Mouse (Mus musculus) cerebellum, adult (tissue): ENCODE results near the gene Nat9.
A peak's percentile ranks its signal among the peaks of the same experiment; 100 is the strongest.

Experiments used
- ATAC-seq: cut with Nextera tagmentation; 2 replicates; pipeline ENCODE4 v1.9.2; 2017; ENCODE audit warnings: mild to moderate bottlenecking, moderate library complexity, mixed read lengths; ENCODE audit not compliant: insufficient number of reproducible peaks, low FRiP score, low TSS enrichment

The Nat9 gene

DNA sequence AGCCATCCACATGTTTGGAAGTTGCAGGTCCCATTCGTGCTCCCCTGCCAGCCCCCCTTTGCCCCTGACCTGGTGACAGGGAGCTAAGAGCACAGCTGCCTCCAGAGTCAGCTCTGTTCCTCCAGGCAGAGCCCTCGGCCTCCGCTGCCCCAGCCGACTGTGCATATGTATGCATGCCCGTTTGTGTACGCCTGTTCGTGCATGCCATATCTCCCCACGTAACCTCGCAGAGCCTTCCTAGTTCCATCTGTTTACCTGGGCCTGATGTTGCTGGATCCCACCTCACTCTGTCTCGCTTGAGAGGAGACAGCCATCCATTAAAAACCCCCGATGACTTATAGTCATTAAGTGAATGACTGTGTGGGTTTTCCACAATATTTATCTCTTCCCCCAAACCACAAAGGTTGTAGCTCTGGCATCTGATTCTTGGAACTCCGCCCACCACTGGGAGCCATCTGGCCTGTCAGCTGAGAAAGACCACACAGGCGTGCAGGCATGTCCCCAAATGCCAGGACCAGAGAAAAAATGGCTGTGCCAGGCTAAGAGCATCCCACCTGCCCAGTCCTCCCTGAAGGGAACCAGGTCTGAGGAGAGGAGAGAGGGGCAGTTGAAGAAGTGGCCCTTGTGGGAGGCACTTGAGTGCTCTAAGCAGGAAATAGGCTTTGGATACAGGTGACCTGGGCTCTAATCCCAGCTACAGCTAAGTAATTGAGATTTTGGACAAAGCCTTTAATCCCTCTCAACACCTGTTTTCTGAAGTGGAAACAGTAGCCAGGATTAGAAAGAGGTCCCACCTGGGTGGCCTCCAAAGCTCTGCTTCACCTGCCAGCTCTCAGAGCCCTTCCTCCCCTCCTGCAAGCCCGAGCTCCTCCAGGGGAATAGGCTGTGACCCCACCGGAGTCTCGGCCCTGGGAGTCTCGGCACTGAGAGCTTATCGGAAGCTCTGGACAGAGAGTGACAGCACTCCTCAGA is 30.1 kb upstream of the Nat9 start:
- peak; percentile 45; the same call in 1 of the 2 replicates for ATAC-seq

DNA sequence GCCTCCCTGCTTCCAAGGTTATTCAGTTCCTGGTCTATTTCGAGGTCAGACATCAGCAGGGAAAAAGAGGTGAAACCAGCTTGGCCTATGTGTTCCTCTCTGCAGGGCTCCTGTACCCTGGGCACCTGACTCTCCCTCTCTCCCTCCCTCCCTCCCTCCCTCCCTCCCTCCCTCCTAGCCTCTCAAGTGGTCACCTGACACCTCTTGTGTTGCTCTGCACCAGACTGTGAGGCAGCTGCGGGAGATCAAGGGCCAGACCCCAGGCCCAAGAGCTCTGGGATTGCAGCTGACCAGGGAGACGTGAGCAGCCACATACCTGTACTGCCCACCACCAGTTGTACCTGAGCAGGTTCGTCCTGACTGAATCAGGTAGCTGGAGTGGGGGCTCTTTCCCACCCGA is 27.5 kb upstream of the Nat9 start:
- ATAC-seq = no peak

DNA sequence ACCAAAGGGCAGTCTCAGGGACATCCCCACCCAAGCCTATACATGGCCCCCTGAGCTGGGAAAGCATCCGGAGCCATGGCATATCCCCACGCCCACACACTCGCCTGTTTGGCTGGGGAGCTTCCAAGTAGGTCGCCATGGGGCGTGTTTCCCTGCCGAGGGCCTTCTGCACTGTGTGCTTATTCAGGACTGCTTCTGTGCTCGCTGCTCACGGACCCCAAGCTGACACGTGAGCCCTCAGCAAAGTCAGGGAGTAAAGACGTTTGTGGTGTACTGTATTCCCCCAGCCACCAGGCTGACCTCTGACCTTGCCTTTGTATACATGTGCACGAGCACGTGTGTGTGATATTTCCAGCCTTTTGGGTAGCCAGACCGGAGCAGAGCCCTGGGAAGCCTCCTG is 24.5 kb upstream of the Nat9 start:
- ATAC-seq = peak; percentile 34

DNA sequence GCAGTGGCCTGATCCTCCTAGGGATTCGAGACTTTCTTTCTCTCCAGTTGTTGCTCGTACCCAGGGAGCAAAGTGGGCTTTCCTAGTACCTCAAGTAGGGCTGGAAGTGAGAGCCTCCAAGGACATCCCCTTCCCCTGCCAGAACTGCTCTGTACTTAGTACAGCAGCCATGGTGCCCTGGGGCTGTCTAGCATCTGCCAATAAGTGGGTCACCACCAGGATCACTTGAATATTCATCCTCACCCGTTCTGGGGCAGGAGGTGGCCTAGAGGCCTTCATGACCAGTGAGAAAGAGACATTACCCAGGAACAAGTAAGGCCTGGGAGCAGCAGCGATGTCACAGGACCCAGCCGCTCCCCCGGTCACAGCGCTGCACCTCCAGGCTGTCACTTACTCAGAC is 22.3 kb upstream of the Nat9 start:
- no peak for ATAC-seq

DNA sequence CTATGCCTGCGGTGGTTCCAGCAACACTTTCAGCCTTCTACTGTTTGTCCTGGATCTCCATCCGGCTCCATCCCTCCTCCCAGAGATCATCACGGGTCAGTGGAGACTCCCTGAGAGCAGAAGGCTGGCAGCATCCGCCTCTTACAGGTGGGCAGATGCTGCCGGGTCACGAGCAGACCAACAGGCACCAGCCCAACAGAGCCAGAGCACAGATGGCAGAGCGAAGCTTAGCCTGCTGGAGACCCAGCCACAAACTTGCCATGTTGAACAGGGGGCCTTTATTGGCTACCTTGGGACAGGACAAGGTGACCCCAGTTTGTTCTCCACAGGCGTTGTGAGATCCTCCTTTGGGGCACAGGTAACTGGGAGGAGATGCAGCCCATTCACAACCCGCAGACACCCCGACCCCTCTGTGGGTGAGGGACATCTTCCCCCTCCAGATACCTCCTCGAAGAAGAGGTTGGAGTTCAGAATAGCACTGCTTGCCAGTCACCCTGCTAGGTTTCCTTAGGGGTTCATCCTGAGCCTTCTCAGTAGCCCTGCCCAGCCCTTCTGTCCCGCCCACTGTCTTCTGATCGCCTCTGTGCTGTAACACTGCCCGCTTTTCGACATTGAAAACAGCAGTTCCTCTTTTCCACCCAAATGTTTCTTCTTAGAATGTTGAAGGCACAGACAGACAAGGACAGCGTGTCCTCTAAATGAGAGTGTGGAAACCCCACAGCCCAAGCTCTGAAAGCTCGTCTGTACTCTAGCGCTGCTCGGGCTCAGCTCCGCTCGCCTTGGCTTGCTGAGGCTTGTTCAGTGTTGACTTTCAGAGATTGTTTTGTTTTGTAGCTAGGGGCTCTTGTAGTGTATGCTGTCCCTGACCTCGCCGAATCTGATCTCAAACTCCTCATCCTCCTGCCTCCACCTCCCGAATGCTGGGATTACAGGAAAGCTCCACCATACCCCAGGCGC is 21.4 kb upstream of the Nat9 start:
- no peak for ATAC-seq

DNA sequence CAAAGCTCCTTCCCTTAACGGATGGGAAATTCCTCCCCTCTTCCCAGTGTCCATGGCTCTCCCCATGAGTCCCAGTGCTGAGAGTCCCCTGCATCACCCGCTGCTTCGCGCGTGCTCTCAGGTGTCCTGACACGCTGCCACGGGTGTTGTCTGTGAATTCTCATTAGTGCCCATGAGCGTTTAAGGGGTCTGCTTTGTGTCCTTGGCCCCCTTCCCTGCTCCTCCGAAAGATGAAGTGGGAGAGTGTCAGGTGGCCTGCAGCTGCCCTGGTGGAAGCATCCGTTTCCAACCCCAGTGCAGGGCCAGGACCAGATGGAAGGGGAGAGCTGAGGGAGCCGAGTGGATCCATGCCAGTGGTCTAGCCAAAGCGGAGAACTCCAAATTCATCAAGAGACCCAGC is 20.5 kb upstream of the Nat9 start:
- ATAC-seq = no peak

DNA sequence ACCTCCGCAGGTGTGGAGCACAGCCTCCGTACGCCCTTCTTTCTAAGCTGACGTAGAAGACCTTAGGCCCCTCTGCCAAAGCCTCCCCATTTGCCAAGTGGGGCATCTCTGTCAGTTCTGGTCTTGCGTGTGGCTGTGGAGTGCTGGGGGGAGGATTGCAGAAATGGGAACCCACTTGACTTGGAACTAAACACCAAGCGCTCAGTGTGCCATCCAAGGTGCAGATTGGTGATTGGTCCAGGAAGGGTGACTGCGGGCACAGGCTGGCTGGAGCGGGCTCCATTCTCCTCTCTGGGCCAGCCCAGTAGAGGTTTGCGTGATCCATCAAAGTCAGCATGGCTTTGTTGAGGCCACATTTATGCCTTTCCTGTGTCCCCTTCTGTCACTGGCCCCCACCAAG is 15.1 kb upstream of the Nat9 start:
- peak; percentile 74; the same call in 1 of the 2 replicates for ATAC-seq

DNA sequence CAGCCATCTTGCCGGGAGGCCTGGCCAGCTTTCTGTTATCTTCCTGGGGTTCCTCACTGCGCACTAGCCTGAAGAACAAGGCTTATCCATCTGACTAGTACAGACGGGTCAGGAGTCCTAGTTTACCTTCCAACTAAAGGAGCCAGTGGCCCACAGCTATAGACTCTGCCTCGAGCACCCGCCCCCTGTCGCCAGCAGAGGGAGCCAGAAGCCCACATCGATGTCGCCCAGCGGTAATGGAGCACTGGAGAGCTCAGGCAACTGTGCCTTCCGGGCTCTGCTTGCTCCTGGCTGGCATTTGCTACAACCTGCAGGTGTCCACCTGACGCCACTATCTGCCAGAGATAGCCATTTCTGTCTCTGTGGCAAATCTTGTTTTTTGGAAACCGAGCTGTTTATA is 14.7 kb upstream of the Nat9 start:
- peak; percentile 80; the same call in 1 of the 2 replicates for ATAC-seq

DNA sequence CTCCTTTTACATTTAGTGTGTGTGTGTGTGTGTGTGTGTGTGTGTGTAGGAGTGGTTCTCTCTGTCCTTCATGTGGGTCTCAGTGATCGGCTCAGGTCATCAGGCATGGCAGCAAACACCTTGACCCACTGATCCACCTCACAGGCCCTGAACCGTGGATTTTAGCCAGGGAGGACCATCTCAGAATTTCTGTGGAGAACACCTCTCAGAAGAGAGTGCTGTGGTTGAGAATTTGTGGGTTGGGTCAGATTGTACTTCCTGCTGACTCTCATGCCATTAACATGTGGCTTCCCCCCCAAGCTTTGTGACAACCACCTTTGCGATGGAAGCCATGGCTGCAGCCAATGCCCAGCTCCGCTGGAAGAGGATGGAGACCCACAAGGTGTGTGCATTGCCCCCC is 12.9 kb upstream of the Nat9 start:
- no peak for ATAC-seq

DNA sequence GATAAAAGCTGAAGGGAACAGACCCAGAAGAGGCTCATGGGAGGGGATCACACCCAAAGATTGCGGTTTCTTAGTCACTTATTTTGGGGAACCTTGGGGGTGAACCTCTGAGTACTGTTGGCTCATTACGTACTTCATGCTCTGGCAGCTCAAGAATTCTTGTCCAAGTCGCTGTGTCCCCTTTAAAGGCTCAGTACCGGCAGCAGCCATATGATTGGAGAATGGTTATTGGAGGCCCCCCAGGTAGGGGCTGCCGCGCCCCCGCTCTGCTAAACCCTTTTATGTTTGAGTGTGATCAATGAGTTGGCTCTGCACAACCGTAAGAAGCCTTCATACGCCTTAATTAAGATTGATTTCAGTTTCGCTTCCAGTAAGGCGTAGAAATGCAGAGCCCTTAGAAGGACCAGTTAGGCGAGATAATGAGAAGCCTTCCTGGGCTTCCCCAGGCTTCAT is 11.3 kb upstream of the Nat9 start:
- no peak for ATAC-seq

DNA sequence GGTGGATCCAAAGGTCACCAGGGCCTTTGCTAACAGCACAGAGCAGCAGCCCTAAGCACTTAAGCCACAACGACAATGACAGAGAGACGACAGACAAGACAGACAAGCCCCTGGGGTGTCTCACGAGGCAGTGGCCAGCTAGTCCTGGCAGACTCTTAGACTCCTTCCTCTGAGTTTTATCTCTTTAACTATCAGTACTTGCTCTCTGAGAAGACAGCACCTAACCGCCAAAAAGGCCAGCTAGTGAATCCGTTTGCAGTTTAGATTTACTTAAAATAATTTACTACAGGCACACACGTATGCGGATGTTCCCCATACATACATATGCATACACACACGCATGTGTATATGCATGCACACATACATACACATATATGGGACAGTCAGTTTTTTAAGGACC is 9.9 kb upstream of the Nat9 start:
- ATAC-seq = no peak

DNA sequence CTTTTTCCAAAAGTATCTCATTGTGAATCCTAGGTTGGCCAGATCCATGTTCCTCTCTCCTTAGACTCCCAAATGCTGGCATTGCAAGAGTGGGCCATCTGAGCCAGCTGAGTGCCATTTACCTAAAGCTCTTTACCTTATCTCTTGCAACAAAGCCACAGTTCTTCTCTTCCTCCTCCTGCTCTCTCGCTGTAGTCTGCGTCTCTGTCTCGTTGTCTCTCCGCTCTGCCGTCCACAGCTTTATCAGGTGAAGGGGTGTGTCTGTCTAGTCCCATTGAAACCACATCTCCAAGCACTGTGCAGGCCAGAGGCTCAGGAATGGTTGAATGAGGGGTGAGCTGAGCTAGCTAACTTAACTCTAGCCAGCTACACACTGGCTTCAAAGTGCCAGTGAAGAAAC is 8.3 kb upstream of the Nat9 start:
- ATAC-seq = no peak

DNA sequence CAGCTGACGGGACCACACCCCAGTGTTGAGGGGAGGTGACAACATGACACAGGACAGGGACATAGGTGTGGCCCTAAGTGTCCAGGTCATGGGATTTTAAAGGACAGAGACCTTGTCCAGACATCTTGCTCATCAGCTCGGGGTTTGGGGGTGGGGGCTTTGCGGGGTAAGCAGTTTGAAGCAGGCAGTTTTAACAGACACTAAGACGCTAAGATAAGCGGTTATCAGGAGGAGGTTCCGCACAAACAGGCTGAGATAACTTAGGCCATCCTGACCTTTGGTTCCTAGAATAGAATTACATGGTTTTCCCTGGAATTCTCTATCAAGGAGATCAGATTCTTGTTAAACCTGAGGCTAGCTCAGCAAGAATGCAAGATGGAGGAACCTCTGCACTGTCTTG is 7.0 kb upstream of the Nat9 start:
- no peak for ATAC-seq

DNA sequence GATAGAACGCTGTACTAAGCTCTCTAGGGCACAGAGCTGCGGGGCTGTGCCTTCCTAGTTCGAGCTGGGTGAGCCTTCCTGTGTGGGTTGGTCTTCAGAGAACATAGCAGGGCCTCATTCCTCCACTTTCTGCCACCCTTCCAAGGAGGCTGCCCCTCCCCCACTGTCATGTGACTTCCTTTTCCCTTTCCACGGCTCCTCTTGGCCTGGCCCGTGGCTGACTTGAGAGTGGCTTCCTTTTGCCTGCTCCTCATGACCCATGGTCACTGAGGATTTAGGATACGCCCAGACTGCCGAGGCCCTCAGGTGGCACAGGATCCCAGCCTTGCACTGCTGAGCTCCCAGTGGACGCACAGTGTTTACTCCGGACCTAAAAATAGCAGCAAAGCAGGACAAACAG is 4.5 kb upstream of the Nat9 start:
- no peak for ATAC-seq

DNA sequence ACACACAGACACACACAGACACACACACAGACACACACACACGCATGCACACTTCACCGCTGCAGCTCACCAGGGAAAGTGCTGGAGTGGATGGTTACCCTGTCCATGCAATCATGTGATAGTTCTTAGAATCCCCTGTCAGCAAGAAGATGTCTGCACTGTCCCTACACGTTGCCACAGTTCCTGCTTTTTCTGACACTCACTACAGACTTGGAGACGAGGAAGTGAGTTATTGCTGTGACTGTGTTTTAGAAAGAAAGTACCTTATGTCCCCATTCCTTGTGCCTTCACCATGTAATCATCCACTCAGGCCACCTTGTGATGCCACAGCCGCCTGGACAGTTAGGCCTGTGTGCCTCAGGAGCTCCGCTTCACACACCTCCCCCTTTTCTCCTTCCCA is 1.6 kb upstream of the Nat9 start:
- ATAC-seq = no peak

DNA sequence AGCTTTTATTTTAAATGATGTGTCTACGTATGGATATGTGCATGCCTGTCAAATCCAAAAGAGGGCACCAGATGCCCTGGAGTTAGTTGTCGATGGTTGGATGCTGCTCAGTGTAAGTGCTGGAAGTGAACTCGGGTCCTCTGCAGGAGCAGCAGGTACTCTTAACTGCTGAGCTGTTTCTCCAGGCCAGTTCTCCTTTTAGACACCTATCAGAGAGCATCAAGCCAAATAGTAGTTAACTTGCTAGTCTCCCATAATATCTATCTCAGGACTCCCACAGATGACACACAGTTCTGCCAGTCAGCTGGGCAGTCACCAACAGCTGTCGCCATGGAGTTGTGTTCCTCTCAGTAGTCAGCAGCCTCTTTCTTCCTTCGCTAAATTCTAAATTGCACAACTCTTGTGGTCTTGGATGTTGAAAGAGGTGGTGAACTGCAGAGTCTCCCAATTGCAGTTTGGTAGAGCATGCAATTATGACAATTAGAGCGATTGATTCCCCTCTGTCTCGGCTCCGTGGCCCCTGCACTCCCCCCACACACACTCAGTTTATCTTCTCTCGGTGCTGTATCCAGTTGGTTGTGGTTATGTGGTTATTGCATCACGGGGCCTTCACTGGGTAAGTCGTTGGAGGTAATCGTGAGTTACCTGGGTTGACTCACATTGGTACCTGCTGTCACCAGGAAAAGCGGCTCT is 1.0 kb upstream of the Nat9 start:
- no peak for ATAC-seq

DNA sequence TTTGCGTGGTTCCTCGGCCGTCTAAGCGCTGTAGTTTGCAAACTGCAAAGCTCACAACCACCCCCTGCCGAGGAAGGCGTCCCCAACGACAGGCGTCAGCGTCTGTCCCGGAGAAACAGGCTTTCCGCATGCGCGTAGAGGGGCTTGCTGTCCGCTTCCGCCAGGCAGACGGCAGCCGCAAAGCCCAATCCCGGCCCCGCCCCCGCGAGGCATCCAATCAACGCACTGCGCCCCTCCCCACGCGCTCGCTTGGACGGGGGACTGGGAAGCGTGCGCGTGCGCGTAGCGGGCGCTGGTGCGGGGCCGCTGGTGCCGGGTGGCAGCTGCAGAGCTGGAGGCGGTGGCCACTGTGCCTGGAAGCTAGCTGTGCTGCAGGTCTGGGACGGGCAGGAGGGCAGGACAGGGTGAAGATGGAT is 427 bp downstream of the Nat9 start, which contains the start of gene Tmem104:
Gene Tmem104 (plus strand): TSS at position 264 of the 416 bp plus-strand sequence.
- ATAC-seq = peak; percentile 85

DNA sequence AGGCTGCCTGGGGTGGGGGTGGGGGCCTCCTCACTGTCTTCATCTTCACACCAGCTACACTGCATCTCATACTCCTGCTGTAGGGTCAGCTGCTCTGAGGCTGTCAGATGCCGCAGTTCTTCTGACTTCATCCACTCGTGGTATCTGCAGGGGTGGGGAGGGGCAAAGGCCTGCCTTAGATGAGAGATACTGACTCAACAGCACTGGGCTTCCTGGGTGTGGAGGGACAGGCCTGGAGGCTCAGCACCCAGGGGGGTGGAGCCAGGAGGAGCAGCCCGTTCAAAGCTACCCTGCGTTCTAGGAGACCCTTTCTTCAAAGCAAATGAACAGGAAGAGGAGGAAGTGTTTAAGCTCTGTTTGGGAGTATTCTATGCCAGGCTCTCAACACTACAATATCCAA is 2.7 kb downstream of the Nat9 start:
- ATAC-seq = no peak

DNA sequence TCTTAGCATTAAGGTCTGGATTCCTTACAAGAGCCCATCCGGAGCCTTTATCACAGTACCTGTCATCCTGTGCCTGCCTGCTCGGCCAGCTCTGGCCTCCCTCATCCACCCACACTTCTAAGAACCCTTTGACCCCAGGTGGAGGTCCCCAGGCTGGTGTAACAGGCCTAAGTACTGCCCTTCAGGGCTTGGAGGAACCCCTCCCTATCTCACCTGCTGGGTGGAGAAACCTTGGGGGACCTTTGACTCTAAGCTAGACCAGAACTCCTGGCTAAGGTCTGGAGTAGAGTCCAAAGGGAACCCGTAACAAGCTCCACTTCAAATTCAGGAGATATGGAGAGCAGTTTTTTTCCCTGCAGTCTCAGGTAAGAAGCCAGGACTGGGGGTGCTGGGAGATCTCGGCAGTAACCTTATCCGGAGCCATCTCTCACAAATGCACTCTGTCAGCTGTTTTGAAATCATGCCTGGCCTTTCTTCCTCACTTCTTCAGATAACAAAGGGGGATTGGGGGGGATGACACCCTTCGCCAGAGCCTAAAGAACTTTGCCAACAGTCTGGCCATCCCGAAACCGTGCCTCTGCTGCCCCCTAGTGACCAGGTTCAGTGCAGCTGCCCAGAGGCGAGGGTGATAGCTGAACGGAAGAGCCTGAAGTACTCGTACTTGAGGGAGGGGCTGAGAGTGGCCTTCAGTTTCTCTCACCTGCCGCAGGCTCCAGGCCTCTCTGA is 5.6 kb downstream of the Nat9 start:
- ATAC-seq = no peak

DNA sequence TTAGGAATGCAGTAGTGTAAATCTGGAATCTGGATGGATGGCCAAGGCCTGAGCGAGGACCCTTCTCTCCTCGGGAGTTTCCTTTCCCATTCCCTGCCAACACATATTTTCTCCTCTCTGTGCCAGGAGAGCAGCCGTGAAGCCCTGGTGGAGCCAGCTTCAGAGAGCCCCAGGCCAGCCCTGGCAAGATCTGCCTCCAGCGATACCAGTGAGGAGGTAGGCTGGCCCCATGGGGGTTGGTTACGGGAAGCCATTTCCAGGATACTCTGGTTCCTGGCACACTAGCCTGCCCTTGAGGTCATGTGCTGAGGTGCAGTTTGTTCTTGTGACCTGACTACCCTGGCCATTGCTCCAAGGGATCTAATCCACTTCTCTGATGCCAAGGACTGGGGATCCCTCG is 7.8 kb downstream of the Nat9 start:
- ATAC-seq = no peak
